Mouse (Mus musculus) cerebral cortex, adult 2 months (tissue): ENCODE results near the gene Pde6d.

ENCODE experiments used
- WGBS: fragments of 180-500 bp; shearing (Covaris S2); methylation state at CpG from one replicate; pipeline ENCODE4 v1.1.7; 2018; 5-methylcytosine and 5-hydroxymethylcytosine counted together

Gene Pde6d

GRCm38 (mm10) chr1:86503165-86503747 is 79.2 kb downstream of the Pde6d start:
- 50% methylated on average over 16 of the region's 16 CpGs for WGBS

GRCm38 (mm10) chr1:86502221-86503048 is 80.0 kb downstream of the Pde6d start:
- WGBS, result 34% methylated on average over 17 of the region's 17 CpGs

- WGBS, result 0% methylated on average over 4 of the region's 4 CpGs
Measured at GRCm38 (mm10) chr1:86501559-86501958, 80.9 kb downstream of the Pde6d start.

GRCm38 (mm10) chr1:86501114-86501532 is 81.3 kb downstream of the Pde6d start:
- 20% methylated on average over 6 of the region's 6 CpGs for WGBS

- WGBS, result 67% methylated on average over 4 of the region's 4 CpGs
Measured at GRCm38 (mm10) chr1:86500681-86501080, 81.7 kb downstream of the Pde6d start.

DNA sequence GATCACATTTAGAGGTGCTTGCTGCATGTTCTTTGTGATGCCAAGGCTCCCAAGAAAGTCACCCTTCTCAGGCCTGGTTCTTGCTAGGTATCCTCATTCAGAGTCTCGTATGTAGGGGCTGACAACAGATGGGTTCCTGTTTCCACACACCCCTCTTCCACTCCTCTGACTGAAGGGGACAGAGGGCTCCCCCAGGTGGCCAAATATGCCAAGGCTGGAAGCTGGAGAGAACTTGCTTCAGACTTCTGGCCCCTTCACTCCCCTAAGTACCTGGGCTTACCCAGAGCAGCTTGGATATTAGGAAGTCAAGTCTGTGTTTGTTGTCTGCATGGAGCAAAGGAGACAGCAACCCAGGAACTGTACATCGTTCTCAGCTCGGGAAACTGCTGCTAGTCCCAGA is 82.5 kb downstream of the Pde6d start:
- WGBS, result 38% methylated on average over 3 of the region's 3 CpGs

DNA sequence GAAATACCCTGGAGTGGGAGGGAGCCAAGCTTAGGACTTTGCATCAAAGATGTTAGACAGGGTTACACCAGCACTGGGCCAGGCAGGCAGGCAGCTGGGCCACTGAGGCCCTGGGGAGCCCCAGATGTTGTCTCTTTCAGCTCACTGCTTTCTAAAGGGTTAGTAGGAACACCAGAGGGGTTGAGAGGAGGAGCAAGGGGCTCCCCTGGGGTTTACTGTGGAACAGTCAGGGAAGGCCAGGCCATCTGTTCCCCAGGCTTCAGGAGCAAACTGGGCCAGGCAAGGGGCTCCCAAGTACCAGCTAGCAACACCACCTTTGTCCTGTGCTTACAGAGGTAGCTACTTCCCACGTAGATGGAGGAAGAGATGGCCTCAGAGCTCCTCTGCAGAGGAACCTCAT is 83.8 kb downstream of the Pde6d start:
- WGBS, result 69% methylated on average over 1 of the region's 1 CpGs

DNA sequence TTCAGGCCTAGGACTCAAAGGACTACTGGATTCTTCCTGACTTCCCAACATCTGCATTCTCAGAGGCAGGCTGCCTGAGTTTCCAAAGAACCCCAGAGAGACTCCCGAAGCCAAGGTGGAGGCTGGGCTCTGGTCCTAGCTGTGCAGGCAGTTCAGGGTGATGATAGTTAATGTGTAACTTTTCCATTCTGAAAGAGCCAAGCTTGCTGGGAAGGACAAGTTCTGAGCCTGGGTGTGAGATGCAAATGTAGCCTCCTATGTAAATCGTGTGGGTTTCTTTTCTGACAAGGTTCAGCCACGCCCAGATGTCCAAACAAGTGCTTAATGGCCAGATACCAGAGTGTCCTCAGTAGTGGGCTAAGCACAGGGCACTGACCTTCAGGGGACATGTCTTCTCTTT is 84.4 kb downstream of the Pde6d start:
- WGBS, result 65% methylated on average over 3 of the region's 3 CpGs

DNA sequence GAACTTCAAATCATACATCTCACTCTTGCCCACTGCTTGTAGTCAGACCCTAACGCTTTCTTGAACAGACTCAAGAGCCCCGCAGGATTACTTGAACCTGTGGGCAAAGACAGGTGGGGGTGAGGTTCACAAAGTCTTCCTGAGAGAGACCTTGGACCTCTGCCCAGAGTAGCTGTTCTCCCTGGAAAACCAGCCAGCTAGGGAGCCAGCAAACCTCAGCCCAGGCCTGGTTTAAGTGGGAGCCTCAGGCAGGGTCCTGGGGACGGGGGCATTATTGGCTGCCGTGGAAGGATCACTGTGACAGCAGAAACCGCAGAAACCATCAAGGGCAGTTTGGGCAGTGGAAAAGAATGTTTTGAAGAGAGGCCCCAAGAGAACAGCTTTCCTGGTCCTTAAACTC is 85.1 kb downstream of the Pde6d start:
- 91% methylated on average over 5 of the region's 5 CpGs for WGBS

GRCm38 (mm10) chr1:86496340-86496739 is 86.1 kb downstream of the Pde6d start:
- 94% methylated on average over 4 of the region's 4 CpGs for WGBS

DNA sequence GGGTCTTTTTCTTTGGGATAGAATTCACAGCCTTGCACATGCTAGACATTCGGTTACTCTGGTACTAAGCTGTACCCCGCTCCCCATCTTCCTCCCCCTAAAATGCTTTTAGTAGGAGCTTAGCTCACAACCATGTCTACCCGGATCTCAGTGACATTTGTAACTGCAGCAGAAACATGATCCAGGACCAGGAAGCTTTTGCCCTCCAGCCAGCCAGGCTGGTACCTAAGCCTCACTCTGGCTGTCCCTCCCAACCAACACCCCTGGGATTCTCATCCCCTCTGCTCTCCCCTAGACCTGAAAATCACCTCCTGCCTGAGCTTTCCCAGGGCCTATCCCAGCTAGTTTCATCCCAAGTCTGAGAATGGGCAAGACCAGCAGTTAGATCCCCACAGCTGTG is 88.6 kb downstream of the Pde6d start:
- whole genome bisulfite sequencing, result 95% methylated on average over 3 of the region's 3 CpGs
